ENCODE assay signal across 22 mouse cellular contexts in genomic region chr13:37479182-37479691, GRCm38 (mm10).
"Had no signal": no experiment of that assay in that cellular context is flagged by ENCODE, and none has a peak within 500 bp of the region (broad histone marks: within the 10 kb centered on the region; RNA-seq: fewer than 3 reads in every experiment).

No protein-coding gene starts in this region.

- H3K9ac ChIP-seq: forebrain, postnatal 0 days; heart, embryonic 13.5 days; heart, embryonic 15.5 days; hindbrain, embryonic 13.5 days; hindbrain, embryonic 15.5 days; kidney, embryonic 15.5 days; limb, embryonic 12.5 days had no signal

- H3K27me3 ChIP-seq: heart, embryonic 13.5 days; heart, embryonic 15.5 days; hindbrain, embryonic 13.5 days; hindbrain, embryonic 15.5 days; kidney, embryonic 15.5 days; limb, embryonic 12.5 days had no signal

- H3K4me3 ChIP-seq: forebrain, embryonic 15.5 days; heart, adult 2 months; heart, embryonic 13.5 days; heart, embryonic 15.5 days; hindbrain, embryonic 13.5 days; hindbrain, embryonic 15.5 days; kidney, embryonic 15.5 days; left cerebral cortex, adult 2 months; limb, embryonic 10.5 days; limb, embryonic 12.5 days had no signal

- ATAC-seq: forebrain, embryonic 15.5 days; forebrain, postnatal 0 days; hindbrain, postnatal 0 days; intestine, embryonic 16.5 days had no signal

- H3K36me3 ChIP-seq: forebrain, embryonic 15.5 days; heart, embryonic 13.5 days; heart, embryonic 15.5 days; hindbrain, embryonic 13.5 days; hindbrain, embryonic 15.5 days; kidney, embryonic 15.5 days; limb, embryonic 10.5 days; limb, embryonic 12.5 days had no signal

- H3K4me2 ChIP-seq: heart, embryonic 13.5 days; heart, embryonic 15.5 days; hindbrain, embryonic 13.5 days; kidney, embryonic 15.5 days; limb, embryonic 12.5 days had no signal

- H3K9me3 ChIP-seq: forebrain, embryonic 15.5 days; heart, embryonic 13.5 days; heart, embryonic 15.5 days; hindbrain, embryonic 13.5 days; hindbrain, embryonic 15.5 days; kidney, embryonic 15.5 days; limb, embryonic 10.5 days; limb, embryonic 12.5 days had no signal

- DNase-seq: forebrain, postnatal 0 days; gastrocnemius, postnatal 14 days; gastrocnemius, postnatal 36 days; heart, adult 11 months; heart, adult 2 months; heart, postnatal 14 days; heart, postnatal 36 days; kidney, adult 11 months; kidney, postnatal 14 days; layer of hippocampus, adult 9-11 months; layer of hippocampus, postnatal 36 days had no signal

- H3K27ac ChIP-seq: heart, adult 2 months; hindbrain, embryonic 13.5 days; left cerebral cortex, adult 2 months; limb, embryonic 10.5 days had no signal
